In the genomic region with DNA sequence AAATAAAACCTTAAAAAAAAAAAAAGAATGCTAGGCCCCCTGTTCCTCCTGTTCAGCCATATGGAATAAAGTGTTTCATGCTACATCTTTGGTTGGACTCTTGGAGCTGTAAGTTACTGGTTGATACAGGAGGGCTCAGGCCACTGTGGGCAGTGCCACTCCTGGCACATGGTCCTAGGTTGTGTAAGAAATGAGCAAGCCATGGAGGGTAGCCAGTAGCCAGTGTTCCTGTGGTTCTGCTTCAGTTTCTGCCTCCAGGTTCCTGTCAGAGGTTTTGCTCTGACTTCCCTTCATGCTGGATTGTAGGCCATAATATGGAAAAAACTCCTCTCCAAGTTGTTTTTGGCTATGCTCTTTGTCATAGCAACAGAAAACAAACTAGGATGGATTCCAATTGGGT, we compare ENCODE assay signal across 34 mouse cellular contexts. TPM values are rescaled to one million over a fixed set of nuclear protein-coding genes. Genes with fewer than 3 reads are reported as not detected.
A peak's percentile ranks its signal among the peaks of the same experiment; 100 is the strongest.
DNase-seq lines count a peak whose midpoint lies in the region; ATAC-seq lines count a peak whose summit lies in the region.
"Had no signal": no experiment of that assay in that cellular context is flagged by ENCODE, and none has a peak within 500 bp of the region (broad histone marks: within the 10 kb centered on the region; RNA-seq: fewer than 3 reads in every experiment).

No protein-coding gene starts in this region.

- no peak overlapping the region for H3K27ac ChIP-seq in kidney, embryonic 16.5 days (ENCODE audit: low read length)
- peak overlapping the region; percentile 72 for H3K27ac ChIP-seq in brown adipose tissue, adult 24 weeks (replicated peaks; ENCODE audit: low read depth, low read length)
- H3K27ac ChIP-seq: embryonic facial prominence, embryonic 10.5 days; embryonic facial prominence, embryonic 15.5 days; forebrain, embryonic 13.5 days; heart, embryonic 13.5 days; hindbrain, embryonic 14.5 days; left cerebral cortex, adult 2 months; limb, embryonic 13.5 days; liver, embryonic 14.5 days; midbrain, embryonic 12.5 days; neural tube, embryonic 13.5 days; stomach, postnatal 0 days had no signal

- no peak for ATAC-seq in kidney, embryonic 16.5 days (ENCODE audit: low FRiP score, low TSS enrichment)
- ATAC-seq: forebrain, embryonic 13.5 days; intestine, postnatal 0 days; Patski had no signal

- H3K4me3 ChIP-seq in kidney, embryonic 16.5 days (ENCODE audit: low read length): no peak overlapping the region
- H3K4me3 ChIP-seq in brown adipose tissue, adult 24 weeks (ENCODE audit: insufficient read depth, low read depth, low read length): no peak overlapping the region
- H3K4me3 ChIP-seq: embryonic facial prominence, embryonic 10.5 days; embryonic facial prominence, embryonic 15.5 days; forebrain, embryonic 13.5 days; heart, embryonic 13.5 days; left cerebral cortex, adult 2 months; limb, embryonic 13.5 days; megakaryocyte, embryonic 14.5 days; midbrain, embryonic 12.5 days; neural tube, embryonic 13.5 days had no signal

- peak; percentile 69 for DNase-seq in adrenal gland, adult 2 months
- DNase-seq in adrenal gland, postnatal 4 days (ENCODE audit: low spot score in 2 of 2): no peak
- peak; percentile 53 for DNase-seq in kidney, adult 9 months
- peak; percentile 7 for DNase-seq in 3134 (ENCODE audit: extremely low read depth, insufficient read length, low spot score)
- DNase-seq in ovary, postnatal 36 days (ENCODE audit: low spot score): no peak
- no peak for DNase-seq in retina, embryonic 14.5 days (ENCODE audit: low spot score)
- DNase-seq: cerebellum, adult 8-10 months; cerebellum, postnatal 25 days; heart, postnatal 10 days; lung, embryonic 14.5 days; lung, postnatal 14 days; right cerebral cortex, postnatal 25 days; thymus, adult 18-20 months; thymus, postnatal 25 days had no signal

- no peak overlapping the region for H3K4me2 ChIP-seq in kidney, embryonic 16.5 days (replicated peaks; ENCODE audit: low read depth, low read length)
- H3K4me2 ChIP-seq: embryonic facial prominence, embryonic 15.5 days; forebrain, embryonic 13.5 days; heart, embryonic 13.5 days; hindbrain, embryonic 14.5 days; limb, embryonic 13.5 days; lung, embryonic 14.5 days; midbrain, embryonic 12.5 days; neural tube, embryonic 13.5 days had no signal

- no peaks in the 10 kb centered on the region for H3K4me1 ChIP-seq in kidney, embryonic 16.5 days (ENCODE audit: insufficient read depth, low read length)
- peaks cover 3% of the 10 kb centered on the region; the same call in 1 of the 2 replicates for H3K4me1 ChIP-seq in brown adipose tissue, adult 24 weeks (ENCODE audit: control insufficient read depth, insufficient read depth, insufficient read length, low read length)
- H3K4me1 ChIP-seq: embryonic facial prominence, embryonic 10.5 days; embryonic facial prominence, embryonic 15.5 days; forebrain, embryonic 13.5 days; limb, embryonic 13.5 days; midbrain, embryonic 12.5 days had no signal

- no peaks in the 10 kb centered on the region for H3K27me3 ChIP-seq in kidney, embryonic 16.5 days (ENCODE audit: insufficient read depth, low read length)
- H3K27me3 ChIP-seq: embryonic facial prominence, embryonic 15.5 days; forebrain, embryonic 13.5 days; heart, embryonic 13.5 days; limb, embryonic 13.5 days; megakaryocyte, embryonic 14.5 days; midbrain, embryonic 12.5 days; neural tube, embryonic 13.5 days; Patski had no signal

- 0 out of 2 replicates have a peak, but pooled peaks cover 3% of the 10 kb centered on the region for H3K9me3 ChIP-seq in kidney, embryonic 16.5 days (ENCODE audit: low read length)
- H3K9me3 ChIP-seq: embryonic facial prominence, embryonic 10.5 days; embryonic facial prominence, embryonic 15.5 days; forebrain, embryonic 13.5 days; heart, embryonic 13.5 days; limb, embryonic 13.5 days; midbrain, embryonic 12.5 days; neural tube, embryonic 13.5 days had no signal

- 0 out of 2 replicates have a peak, but pooled peaks cover 8% of the 10 kb centered on the region for H3K36me3 ChIP-seq in kidney, embryonic 16.5 days (ENCODE audit: insufficient read depth, low read length)
- H3K36me3 ChIP-seq: embryonic facial prominence, embryonic 10.5 days; midbrain, embryonic 12.5 days had no signal

- no peak overlapping the region for H3K9ac ChIP-seq in kidney, embryonic 16.5 days (replicated peaks; ENCODE audit: low read length)
- H3K9ac ChIP-seq: embryonic facial prominence, embryonic 15.5 days; forebrain, embryonic 13.5 days; heart, embryonic 13.5 days; hindbrain, embryonic 14.5 days; limb, embryonic 13.5 days; liver, embryonic 14.5 days; lung, embryonic 14.5 days; midbrain, embryonic 12.5 days; neural tube, embryonic 13.5 days had no signal

RNA-seq across cellular contexts. Expression of a gene that starts 8.0 kb away (rescaled TPM):
- 100 to 1,000 TPM; 296 to 304 TPM for total RNA-seq in adrenal gland, adult 2 months (2021)
- 92.5 and 121 TPM in 2 replicates for polyA plus RNA-seq in adrenal gland, adult 2 months (2012; rRNA removed)
- 100 to 1,000 TPM in 1 of 2 experiments, 10 to 100 TPM in 1; 97.6 to 134 TPM for total RNA-seq in adrenal gland, postnatal 4 days (2021)
- polyA plus RNA-seq in kidney, embryonic 16.5 days (2015; fragmentation: Nextera tagmentation; extraction: Ambion mirVana): 178 and 202 TPM in 2 replicates
- polyA plus RNA-seq in brown adipose tissue, adult 24 weeks (2012; ENCODE audit: insufficient read depth, insufficient read length, missing spikeins): 3,579 and 4,573 TPM in 2 replicates

RNA-seq across cellular contexts. Expression of a gene that starts 20.2 kb away (rescaled TPM):
- 10 to 100 TPM; 32.8 to 39.7 TPM for total RNA-seq in adrenal gland, adult 2 months (2021)
- 108 and 123 TPM in 2 replicates for polyA plus RNA-seq in adrenal gland, adult 2 months (2012; rRNA removed)
- total RNA-seq in adrenal gland, postnatal 4 days (2021): 10 to 100 TPM; 47.7 to 49.2 TPM
- polyA plus RNA-seq in kidney, embryonic 16.5 days (2015; fragmentation: Nextera tagmentation; extraction: Ambion mirVana): 76.4 and 93.9 TPM in 2 replicates
- polyA plus RNA-seq in brown adipose tissue, adult 24 weeks (2012; ENCODE audit: insufficient read depth, insufficient read length, missing spikeins): 34.2 and 34.6 TPM in 2 replicates

RNA-seq across cellular contexts. Expression of a gene that starts 46.5 kb away (rescaled TPM):
- total RNA-seq in adrenal gland, adult 2 months (2021): under 1 TPM; 0.14 to 0.49 TPM
- polyA plus RNA-seq in adrenal gland, adult 2 months (2012; rRNA removed): 0.25 and 0.38 TPM in 2 replicates
- total RNA-seq in adrenal gland, postnatal 4 days (2021): 1 to 10 TPM in 1 of 2 experiments, under 1 TPM in 1; 0.85 to 1.1 TPM
- polyA plus RNA-seq in kidney, embryonic 16.5 days (2015; fragmentation: Nextera tagmentation; extraction: Ambion mirVana): 0.19 and 0.33 TPM in 2 replicates
- not detected in 2 replicates for polyA plus RNA-seq in brown adipose tissue, adult 24 weeks (2012; ENCODE audit: insufficient read depth, insufficient read length, missing spikeins)
- total RNA-seq: hematopoietic stem cell, adult 5-6 weeks had no signal

RNA-seq across cellular contexts. Expression of a gene that starts 54.9 kb away (rescaled TPM):
- not detected for total RNA-seq in adrenal gland, adult 2 months (2021)
- polyA plus RNA-seq in adrenal gland, adult 2 months (2012; rRNA removed): 0.08 and 0.29 TPM in 2 replicates
- total RNA-seq in adrenal gland, postnatal 4 days (2021): not detected
- polyA plus RNA-seq in kidney, embryonic 16.5 days (2015; fragmentation: Nextera tagmentation; extraction: Ambion mirVana): not detected in 2 replicates
- polyA plus RNA-seq in brown adipose tissue, adult 24 weeks (2012; ENCODE audit: insufficient read depth, insufficient read length, missing spikeins): not detected in 2 replicates
- total RNA-seq: gastrocnemius, postnatal 4 days; heart, postnatal 10 days; hematopoietic stem cell, adult 5-6 weeks; left cerebral cortex, adult 2 months; left cerebral cortex, postnatal 25 days; MEL had no signal
- polyA plus RNA-seq: embryonic facial prominence, embryonic 10.5 days; embryonic facial prominence, embryonic 15.5 days; forebrain, embryonic 13.5 days; heart, embryonic 13.5 days; hindbrain, embryonic 14.5 days; limb, embryonic 13.5 days; lung, embryonic 14.5 days; midbrain, embryonic 12.5 days; neural tube, embryonic 13.5 days; Patski had no signal

Comparison
In these comparisons a context has a peak if more than half of its experiments do, and no peak if none do; other contexts are left out.
1. DNase-seq: peak in adrenal gland, adult 2 months (single experiment), kidney, adult 9 months (single experiment) and 3134 (single experiment); none in adrenal gland, postnatal 4 days (0 of 2), ovary, postnatal 36 days (single experiment) and retina, embryonic 14.5 days (single experiment).
2. RNA of a gene that starts 8.0 kb away (polyA plus RNA-seq): 3,579 to 4,573 TPM in brown adipose tissue, adult 24 weeks; 178 to 202 TPM in kidney, embryonic 16.5 days and 92.5 to 121 TPM in adrenal gland, adult 2 months; every median in the first group is over 10 times any median in the second.